Mouse (Mus musculus) yolk sac, embryonic 10.5 days (tissue): ENCODE data around the gene Mrpl17.

Experiments
- DNase-seq: peaks from one replicate; pipeline ENCODE4 v3.0.0-alpha.2; 2017; ENCODE audit warnings: low spot score

The Mrpl17 gene

DNA sequence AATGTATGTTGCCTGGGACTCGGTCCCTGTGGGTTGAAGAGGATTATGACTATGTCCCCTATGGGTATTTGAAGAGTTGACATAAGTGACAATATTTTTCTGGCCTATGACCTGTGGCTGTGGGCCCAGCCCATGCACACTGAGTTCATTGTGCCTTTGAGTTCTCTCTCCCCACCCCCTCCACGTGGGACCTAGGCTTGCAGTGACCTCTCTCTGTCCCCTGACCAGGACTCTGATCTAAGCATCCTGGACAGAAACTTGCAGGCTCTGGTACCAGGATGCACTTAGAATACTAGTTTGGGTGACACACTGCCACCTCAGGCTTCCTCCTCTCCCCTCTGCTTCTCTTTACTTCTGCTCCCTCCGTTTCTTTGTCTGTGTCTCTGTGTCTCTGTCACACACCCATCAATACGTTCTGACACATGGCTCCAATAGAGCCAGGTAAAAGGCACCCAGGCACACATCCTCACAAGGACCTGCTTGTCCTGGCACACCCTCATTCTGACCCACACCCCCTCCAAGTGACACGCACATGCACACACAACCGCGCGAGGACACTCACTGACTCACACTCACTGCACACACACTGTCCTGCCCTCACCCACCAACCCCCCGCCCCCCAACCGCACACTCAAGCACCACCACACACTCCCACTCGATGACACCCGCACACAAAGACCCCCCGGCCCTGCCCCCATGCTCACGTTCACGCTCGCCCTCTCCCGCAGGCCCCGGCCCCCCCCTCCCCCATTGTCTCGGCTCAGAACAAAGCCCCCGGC lies 24.2 kb downstream of the Mrpl17 start:
- no peak for DNase-seq

DNA sequence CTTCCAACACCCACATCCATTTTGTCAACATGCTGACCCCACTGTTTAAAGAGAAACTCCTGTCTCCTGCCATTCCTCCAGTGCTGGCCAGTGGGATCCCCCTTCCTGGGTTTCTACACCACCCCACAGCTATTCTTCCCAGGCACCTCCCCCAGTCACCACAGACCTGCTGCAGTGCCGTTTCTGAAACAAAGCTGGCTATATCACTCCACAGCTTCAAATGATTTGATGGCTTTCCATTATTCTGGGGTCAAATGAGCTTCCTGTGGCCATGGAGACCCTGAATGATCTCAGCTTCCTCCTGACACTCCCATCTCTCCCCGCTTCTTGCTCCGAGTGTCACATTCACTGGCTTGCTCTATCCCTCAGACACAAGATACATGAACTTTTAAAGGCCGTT lies 26.3 kb downstream of the Mrpl17 start:
- DNase-seq, result no peak

DNA sequence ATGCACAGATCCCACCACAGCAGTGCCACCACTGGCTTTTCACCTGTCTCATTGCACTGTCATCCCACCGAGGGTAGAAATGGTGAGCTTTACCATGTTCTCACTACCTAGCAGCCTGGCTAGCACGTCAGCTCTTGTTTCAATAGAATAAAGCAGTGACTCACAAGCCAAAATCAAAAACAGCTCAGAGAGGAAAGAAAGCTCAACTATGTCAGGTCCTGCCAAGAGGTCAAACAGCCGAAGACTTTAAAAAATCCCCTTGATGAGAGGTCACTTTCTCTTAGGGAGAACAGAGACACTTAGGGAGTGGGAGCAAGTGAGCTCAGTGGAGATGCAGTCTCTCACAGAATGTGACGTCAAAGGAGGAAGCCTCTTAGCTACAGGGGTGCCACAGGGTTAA lies 27.0 kb downstream of the Mrpl17 start:
- DNase-seq, result no peak

DNA sequence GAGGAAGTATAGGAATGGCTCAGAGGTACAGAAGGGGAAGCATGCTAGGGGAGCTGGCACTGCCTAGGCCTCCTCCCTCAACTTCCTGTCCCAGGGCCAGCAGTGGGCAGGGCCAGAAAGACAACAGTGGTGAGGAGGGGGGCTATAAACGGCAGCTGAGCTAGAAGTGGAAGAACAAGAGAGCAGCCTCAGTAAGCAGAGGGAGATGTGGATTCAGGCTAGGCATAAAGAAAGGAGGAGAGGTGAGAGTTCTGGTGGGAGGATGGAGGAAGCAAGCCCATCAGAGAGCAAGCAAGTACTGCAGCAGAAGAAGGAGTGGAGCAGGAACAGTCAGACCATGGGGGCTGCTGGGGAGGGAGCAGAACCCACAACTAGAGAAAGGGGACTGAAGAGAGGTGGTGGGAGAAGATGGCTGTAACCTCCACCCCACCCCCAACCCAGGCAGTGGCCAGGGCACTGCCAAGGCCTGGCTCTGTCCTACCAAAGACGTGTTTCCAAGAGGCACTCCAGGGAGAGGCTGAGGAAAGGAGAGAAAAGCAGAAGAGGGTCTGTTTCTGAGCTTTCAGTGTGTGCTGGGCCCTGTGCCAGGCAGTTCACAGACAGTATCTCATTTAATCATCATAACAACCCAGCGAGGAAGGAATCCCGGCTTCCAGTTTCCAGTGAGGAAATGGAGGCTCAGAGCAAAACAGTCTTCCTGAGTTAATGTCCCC lies 32.2 kb downstream of the Mrpl17 start:
- DNase-seq, result peak; percentile 39

DNA sequence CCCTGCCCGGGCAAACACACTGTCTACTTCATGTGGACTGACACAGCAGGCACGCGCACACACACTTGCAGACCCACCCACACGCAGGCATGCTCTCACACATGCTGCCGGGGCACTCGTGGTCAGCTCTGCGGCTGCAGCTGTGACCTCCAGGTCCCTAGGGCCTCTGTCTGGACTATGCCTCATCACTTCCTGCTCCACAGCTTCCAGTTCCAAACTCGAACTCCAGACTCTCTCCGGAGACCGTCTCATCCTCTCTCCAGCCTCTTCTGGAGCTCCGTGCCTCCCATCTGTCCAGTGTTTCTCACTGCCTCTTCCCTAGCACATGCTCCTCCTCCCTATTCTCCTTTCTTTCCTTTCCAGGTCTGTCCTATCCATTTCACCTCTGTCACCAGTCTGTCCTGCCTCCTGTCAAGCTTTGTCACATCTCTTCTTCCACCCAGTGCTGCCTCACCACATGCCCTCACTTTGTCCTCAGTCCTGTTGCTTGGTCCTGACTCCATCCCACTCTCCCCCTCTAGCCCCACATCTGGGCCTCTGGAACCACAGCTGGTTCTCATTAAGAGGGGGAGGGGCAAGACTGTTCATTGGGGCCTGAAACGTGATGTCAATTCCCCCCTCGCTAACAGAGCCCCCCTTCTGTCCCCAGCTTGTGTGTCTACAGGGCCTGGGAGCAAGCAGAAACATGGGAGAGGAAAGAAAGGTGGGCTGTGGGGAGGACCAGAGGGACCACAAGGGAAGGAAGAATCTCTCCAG lies 32.9 kb downstream of the Mrpl17 start:
- DNase-seq, result peak; percentile 43

GRCm38 (mm10) chr7:105777316-105777715 lies 33.6 kb downstream of the Mrpl17 start:
- no peak for DNase-seq

- DNase-seq, result no peak
Observed at GRCm38 (mm10) chr7:105776026-105776425, 34.9 kb downstream of the Mrpl17 start.

DNA sequence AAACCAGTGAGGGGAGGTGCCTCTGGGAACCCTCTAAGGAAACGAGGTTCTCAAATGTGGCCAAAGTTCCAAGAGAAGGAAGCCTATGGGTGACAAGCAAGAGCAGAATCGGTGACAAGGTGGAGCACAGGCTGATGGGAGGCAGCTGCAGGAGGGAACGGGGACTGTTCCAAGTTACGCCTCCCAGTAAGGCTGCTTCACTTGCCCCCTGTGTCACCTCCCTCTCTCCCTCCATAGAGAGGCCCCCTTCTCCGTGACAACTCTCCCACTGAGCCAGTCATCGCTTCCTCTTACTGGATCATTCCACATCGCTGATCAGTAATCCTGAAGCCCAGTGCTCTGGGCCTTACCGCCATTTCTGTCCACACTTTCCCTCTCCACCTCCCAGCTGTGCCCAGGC lies 36.2 kb downstream of the Mrpl17 start:
- no peak for DNase-seq

DNA sequence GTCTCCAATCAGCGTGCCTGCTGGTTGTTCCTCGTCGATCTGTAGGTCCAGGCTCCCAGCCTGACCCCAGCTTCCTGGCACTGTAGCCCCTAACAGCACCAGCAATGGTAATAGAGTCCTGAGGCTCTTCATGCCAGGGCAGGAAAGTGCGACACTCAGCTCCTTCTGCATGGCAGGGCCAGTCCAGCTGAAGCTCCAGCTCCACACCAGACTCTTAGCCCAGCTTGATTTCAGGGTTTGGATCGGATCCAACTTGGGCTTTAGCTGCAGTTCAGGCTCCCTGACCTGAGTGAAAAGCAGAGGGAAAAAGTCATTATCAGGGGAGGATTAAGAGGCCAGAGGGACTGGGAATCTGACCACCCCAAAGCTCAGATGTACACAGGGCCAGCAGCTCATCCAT lies 37.9 kb downstream of the Mrpl17 start:
- no peak for DNase-seq

- no peak for DNase-seq
Observed at GRCm38 (mm10) chr7:105772331-105772730, 38.6 kb downstream of the Mrpl17 start.

- DNase-seq, result no peak
Observed at GRCm38 (mm10) chr7:105769959-105770358, 40.9 kb downstream of the Mrpl17 start.

- peak; percentile 26 for DNase-seq
Observed at GRCm38 (mm10) chr7:105767729-105768165, 43.2 kb downstream of the Mrpl17 start.

DNA sequence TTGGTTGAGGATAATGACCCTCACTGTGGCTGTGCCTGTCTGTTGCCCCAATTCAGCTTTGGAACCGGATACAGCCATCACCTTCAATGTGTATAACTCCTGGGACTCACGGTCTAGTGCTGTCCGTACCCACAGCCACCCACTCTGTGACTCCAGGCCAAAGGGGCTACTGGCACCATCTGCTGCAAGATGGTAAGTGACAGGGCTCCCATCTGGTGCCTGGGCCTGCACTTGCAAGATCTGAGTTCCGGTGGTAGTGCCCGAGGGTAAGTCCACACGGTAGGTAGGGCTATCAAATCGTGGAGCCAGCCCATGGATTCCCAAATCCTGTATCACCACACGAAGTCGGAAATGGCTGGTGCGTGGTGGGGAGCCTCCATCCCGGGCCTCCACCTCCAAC lies 46.6 kb downstream of the Mrpl17 start:
- DNase-seq, result no peak

DNA sequence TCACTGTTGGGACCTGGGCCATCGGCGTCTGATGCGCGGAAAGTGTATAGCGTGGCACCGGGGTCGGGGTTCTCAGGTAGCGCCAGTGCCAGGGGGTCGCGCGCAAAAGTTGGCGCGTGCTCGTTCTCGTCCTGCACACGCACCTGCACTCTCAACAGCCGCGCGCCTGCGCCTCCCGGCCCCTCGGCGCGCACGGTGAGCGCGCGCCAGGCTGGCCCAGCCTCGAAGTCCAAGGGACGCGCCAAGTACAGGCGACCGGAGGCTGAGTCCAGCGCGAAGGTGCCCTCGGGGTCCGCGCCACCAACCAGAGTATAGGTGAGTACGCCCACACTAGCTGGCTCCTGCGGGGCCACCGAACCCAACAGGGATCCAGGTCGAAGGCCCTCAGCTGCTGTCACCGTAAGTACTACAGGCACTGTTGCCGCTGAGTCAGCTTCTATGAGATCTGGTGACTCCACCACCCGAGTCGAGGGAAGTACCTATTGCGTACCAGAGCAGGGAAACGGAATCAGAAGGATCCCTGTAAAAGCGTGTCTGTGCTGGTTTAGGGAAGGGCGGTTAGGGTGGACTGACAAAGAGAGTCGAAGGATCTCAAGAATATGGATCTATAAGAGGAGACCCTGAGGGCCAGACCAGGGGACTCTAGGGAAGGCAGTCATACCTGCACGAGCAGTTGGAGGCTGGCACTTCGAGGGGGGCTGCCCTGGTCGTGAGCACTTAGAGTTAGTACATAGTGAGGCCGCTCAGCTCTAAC lies 48.2 kb downstream of the Mrpl17 start:
- DNase-seq, result no peak

DNA sequence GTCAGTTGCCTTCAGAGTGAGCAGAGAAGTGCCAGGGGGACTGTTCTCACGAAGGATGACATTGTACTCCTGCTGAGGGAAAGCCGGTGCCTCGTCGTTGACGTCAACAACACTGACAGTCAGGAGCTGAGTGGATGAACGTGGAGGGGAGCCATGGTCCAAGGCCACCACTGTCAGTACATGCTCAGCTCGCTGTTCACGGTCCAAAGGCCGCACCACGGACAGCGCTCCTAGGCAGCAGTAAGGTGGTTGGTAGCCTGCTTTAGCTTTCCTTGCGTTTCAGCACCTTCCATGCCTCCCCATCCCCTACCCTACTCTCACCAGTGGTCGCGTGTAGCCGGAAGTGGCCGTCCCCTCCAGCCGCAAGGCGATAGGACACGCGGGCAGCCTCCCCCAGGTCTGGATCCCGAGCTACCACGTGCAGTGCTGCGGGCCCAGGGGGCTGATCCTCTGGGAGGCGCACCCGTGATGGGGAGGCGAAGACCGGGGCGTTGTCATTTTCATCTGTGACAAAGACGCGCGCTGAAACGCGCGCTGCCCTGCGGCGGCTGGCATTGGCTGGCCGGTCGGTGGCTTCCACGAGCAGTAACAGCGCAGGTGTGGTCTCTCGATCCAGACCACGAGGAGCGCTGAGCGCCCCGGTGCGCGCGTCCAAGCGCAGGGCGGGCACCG lies 49.0 kb downstream of the Mrpl17 start:
- DNase-seq, result peak; percentile 48

DNA sequence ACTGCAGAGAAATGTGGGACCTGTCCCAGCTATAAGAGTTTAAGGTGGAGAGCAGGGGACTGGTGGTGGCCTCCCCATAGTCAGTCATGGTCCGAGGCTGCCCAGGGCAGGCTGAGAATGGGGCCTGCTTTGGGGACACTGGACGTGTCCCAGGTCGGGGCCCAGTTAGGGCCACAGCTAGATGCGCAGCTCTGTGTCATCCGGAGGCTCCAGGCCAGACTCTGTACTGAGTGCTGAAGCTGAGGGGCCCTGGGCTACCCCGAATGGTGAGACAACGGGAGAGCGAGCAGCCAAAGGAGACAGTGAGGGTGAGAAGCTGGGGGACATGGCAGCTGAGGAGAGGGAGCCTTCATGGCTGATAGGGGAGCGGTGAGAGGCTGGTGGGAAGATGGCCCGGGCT lies 57.6 kb downstream of the Mrpl17 start:
- DNase-seq, result no peak
